Mouse (Mus musculus): Measurements from ENCODE around the gene Gm17622.

- TF ChIP-seq CTCF (IDR thresholded peaks at IDR 0.05; ENCODE audit: low read depth) (no peak), EP300 (IDR thresholded peaks at IDR 0.05; ENCODE audit: low read depth) (no peak)
Measured at GRCm38 (mm10) chr13:96454288-96454687, 36.2 kb upstream of the Gm17622 start.

Measured in heart, postnatal 0 days (tissue).